Mouse (Mus musculus): ENCODE measurements around the gene Fkbpl. TPM values are rescaled to one million over a fixed set of nuclear protein-coding genes. Genes with fewer than 3 reads are reported as not detected.

Fkbpl gene
- 16.5 and 18.8 TPM in 2 replicates for polyA plus RNA-seq (2015; fragmentation: Nextera tagmentation; extraction: Ambion mirVana)

DNA sequence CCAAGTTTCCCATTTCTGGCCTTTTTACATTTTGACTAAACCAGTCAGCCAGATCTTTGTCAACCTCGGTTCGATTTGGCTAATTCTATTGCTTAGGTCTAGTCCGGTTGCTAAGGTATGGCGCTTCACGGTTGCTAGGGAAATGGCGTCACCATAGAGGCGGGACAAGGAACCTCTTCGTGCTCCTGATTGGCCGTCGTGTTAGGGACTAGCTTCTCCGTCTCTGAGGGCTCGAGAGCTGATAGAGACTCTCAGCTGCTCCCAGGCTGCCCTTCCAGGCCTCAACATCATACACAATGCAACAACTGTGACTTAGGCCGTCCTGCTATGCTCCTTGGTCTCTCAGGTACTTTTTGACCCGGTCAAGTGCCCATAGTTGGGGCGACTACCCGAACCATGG is at the start of gene Fkbpl:
Gene Fkbpl, plus strand, starts transcription at position 157 of the 400 bp plus-strand sequence.
- H3K9me3 ChIP-seq, result no peaks in the 10 kb centered on the region
- peaks cover 43% of the 10 kb centered on the region for H3K4me1 ChIP-seq
- ATAC-seq (ENCODE audit: low FRiP score, low read depth), result peak; percentile 80
- no peak within 1 kb of the TSS for H3K27ac ChIP-seq
- H3K4me2 ChIP-seq (replicated peaks), result peak within 1 kb of the TSS; percentile 81
- under 1% methylated on average over 16 of the region's 16 CpGs for WGBS
- H3K36me3 ChIP-seq, result peaks cover 13% of the 10 kb centered on the region
- no peaks in the 10 kb centered on the region for H3K27me3 ChIP-seq
- H3K4me3 ChIP-seq, result peak within 1 kb of the TSS; percentile 98
- peak within 1 kb of the TSS; percentile 79 for H3K9ac ChIP-seq

GRCm38 (mm10) chr17:34596098-34596497 is 48.5 kb upstream of the Fkbpl start:
- no peaks in the 10 kb centered on the region for H3K27me3 ChIP-seq
- H3K4me3 ChIP-seq, result no peak overlapping the region
- no peak overlapping the region for H3K4me2 ChIP-seq (replicated peaks)
- no peak overlapping the region for H3K27ac ChIP-seq
- WGBS, result 63% methylated on average over 8 of the region's 8 CpGs
- no peak overlapping the region; the same call in 1 of the 2 replicates for H3K9ac ChIP-seq
- H3K4me1 ChIP-seq, result peaks cover 54% of the 10 kb centered on the region
- H3K9me3 ChIP-seq, result no peaks in the 10 kb centered on the region
- ATAC-seq (ENCODE audit: low FRiP score, low read depth), result no peak
- peaks cover 43% of the 10 kb centered on the region for H3K36me3 ChIP-seq

GRCm38 (mm10) chr17:34597566-34598095 is 46.9 kb upstream of the Fkbpl start, which contains the start of gene Ager:
Gene Ager, plus strand, starts transcription at chr17:34597862.
- no peaks in the 10 kb centered on the region for H3K27me3 ChIP-seq
- 0 out of 2 replicates have a peak within 1 kb of the TSS, but pooled peaks have one; percentile 7 for H3K4me2 ChIP-seq (replicated peaks)
- no peak within 1 kb of the TSS for H3K4me3 ChIP-seq
- H3K4me1 ChIP-seq, result peaks cover 56% of the 10 kb centered on the region
- H3K36me3 ChIP-seq, result peaks cover 51% of the 10 kb centered on the region
- H3K27ac ChIP-seq, result no peak within 1 kb of the TSS
- H3K9me3 ChIP-seq, result no peaks in the 10 kb centered on the region
- no peak for ATAC-seq (ENCODE audit: low FRiP score, low read depth)
- H3K9ac ChIP-seq, result no peak within 1 kb of the TSS
- WGBS, result 22% methylated on average over 6 of the region's 6 CpGs

GRCm38 (mm10) chr17:34599891-34600290 is 44.7 kb upstream of the Fkbpl start:
- Histone ChIP-seq H3K27me3 (no peaks in the 10 kb centered on the region), H3K27ac (no peak overlapping the region), H3K4me1 (peaks cover 46% of the 10 kb centered on the region), H3K4me2 (replicated peaks) (no peak overlapping the region), H3K9me3 (no peaks in the 10 kb centered on the region), H3K9ac (peak overlapping the region; percentile 8; the same call in 1 of the 2 replicates), H3K36me3 (peaks cover 41% of the 10 kb centered on the region), H3K4me3 (no peak overlapping the region)
- WGBS, result 78% methylated on average over 9 of the region's 9 CpGs
- no peak for ATAC-seq (ENCODE audit: low FRiP score, low read depth)

GRCm38 (mm10) chr17:34601796-34602195 is 42.8 kb upstream of the Fkbpl start:
- no peak overlapping the region for H3K9ac ChIP-seq
- peak overlapping the region; percentile 87 for H3K4me2 ChIP-seq (replicated peaks)

GRCm38 (mm10) chr17:34603375-34604060 is 41.0 kb upstream of the Fkbpl start, which contains the start of gene Rnf5:
Gene Rnf5, minus strand, starts transcription at chr17:34603690.
- Histone ChIP-seq H3K9ac (peak within 1 kb of the TSS; percentile 80), H3K36me3 (peaks cover 31% of the 10 kb centered on the region), H3K4me1 (peaks cover 42% of the 10 kb centered on the region), H3K27me3 (no peaks in the 10 kb centered on the region), H3K4me2 (replicated peaks) (peak within 1 kb of the TSS; percentile 98), H3K27ac (peak within 1 kb of the TSS; percentile 87), H3K9me3 (no peaks in the 10 kb centered on the region), H3K4me3 (peak within 1 kb of the TSS; percentile 92)
- peak; percentile 94 for ATAC-seq (ENCODE audit: low FRiP score, low read depth)
- WGBS, result under 1% methylated on average over 30 of the region's 30 CpGs

More at GRCm38 (mm10) chr17:34601796-34602195, 42.8 kb upstream of the Fkbpl start:
- H3K27me3 ChIP-seq, result no peaks in the 10 kb centered on the region
- no peak overlapping the region for H3K27ac ChIP-seq
- H3K4me1 ChIP-seq, result peaks cover 38% of the 10 kb centered on the region
- H3K9me3 ChIP-seq, result no peaks in the 10 kb centered on the region
- no peak for ATAC-seq (ENCODE audit: low FRiP score, low read depth)
- H3K4me3 ChIP-seq, result peak overlapping the region; percentile 69; the same call in 1 of the 2 replicates
- H3K36me3 ChIP-seq, result peaks cover 22% of the 10 kb centered on the region
- WGBS, result 88% methylated on average over 12 of the region's 12 CpGs

GRCm38 (mm10) chr17:34604061-34604508 is 40.5 kb upstream of the Fkbpl start, which contains the start of gene Agpat1:
Gene Agpat1, plus strand, starts transcription at chr17:34604262.
- peak; percentile 88 for ATAC-seq (ENCODE audit: low FRiP score, low read depth)
- under 1% methylated on average over 33 of the region's 35 CpGs for WGBS
- H3K9me3 ChIP-seq, result no peaks in the 10 kb centered on the region
- peaks cover 31% of the 10 kb centered on the region for H3K36me3 ChIP-seq
- peak within 1 kb of the TSS; percentile 92 for H3K4me3 ChIP-seq
- H3K27me3 ChIP-seq, result no peaks in the 10 kb centered on the region
- H3K27ac ChIP-seq, result peak within 1 kb of the TSS; percentile 87
- H3K4me1 ChIP-seq, result peaks cover 46% of the 10 kb centered on the region
- peak within 1 kb of the TSS; percentile 98 for H3K4me2 ChIP-seq (replicated peaks)
- peak within 1 kb of the TSS; percentile 94 for H3K9ac ChIP-seq

GRCm38 (mm10) chr17:34604511-34605237 is 39.9 kb upstream of the Fkbpl start:
- 13% methylated on average over 24 of the region's 24 CpGs for WGBS
- ATAC-seq (ENCODE audit: low FRiP score, low read depth), result 0 out of 2 replicates have a peak, but pooled peaks have one; percentile 0

GRCm38 (mm10) chr17:34605609-34606008 is 39.0 kb upstream of the Fkbpl start:
- Histone ChIP-seq H3K27me3 (no peaks in the 10 kb centered on the region), H3K4me3 (peak overlapping the region; percentile 92), H3K9me3 (no peaks in the 10 kb centered on the region), H3K4me2 (replicated peaks) (peak overlapping the region; percentile 98), H3K9ac (peak overlapping the region; percentile 94), H3K36me3 (peaks cover 29% of the 10 kb centered on the region), H3K4me1 (peaks cover 46% of the 10 kb centered on the region), H3K27ac (peak overlapping the region; percentile 87)
- WGBS, result 0% methylated on average over 24 of the region's 30 CpGs
- peak; percentile 52 for ATAC-seq (ENCODE audit: low FRiP score, low read depth)

More at GRCm38 (mm10) chr17:34604511-34605237, 39.9 kb upstream of the Fkbpl start:
- H3K4me1 ChIP-seq, result peaks cover 46% of the 10 kb centered on the region
- peak overlapping the region; percentile 87 for H3K27ac ChIP-seq
- no peaks in the 10 kb centered on the region for H3K27me3 ChIP-seq
- H3K4me3 ChIP-seq, result peak overlapping the region; percentile 92
- peak overlapping the region; percentile 98 for H3K4me2 ChIP-seq (replicated peaks)
- H3K9ac ChIP-seq, result peak overlapping the region; percentile 94
- H3K36me3 ChIP-seq, result peaks cover 30% of the 10 kb centered on the region
- no peaks in the 10 kb centered on the region for H3K9me3 ChIP-seq

- peak overlapping the region; percentile 98 for H3K4me2 ChIP-seq (replicated peaks)
- no peak for ATAC-seq (ENCODE audit: low FRiP score, low read depth)
- peaks cover 46% of the 10 kb centered on the region for H3K4me1 ChIP-seq
- 15% methylated on average over 32 of the region's 32 CpGs for WGBS
- no peaks in the 10 kb centered on the region for H3K9me3 ChIP-seq
- H3K9ac ChIP-seq, result peak overlapping the region; percentile 94
- peaks cover 30% of the 10 kb centered on the region for H3K36me3 ChIP-seq
- H3K27ac ChIP-seq, result peak overlapping the region; percentile 87
- H3K27me3 ChIP-seq, result no peaks in the 10 kb centered on the region
- peak overlapping the region; percentile 92 for H3K4me3 ChIP-seq
Observed at GRCm38 (mm10) chr17:34606186-34607039, 38.2 kb upstream of the Fkbpl start.

GRCm38 (mm10) chr17:34607997-34608396 is 36.6 kb upstream of the Fkbpl start:
- no peak overlapping the region for H3K4me3 ChIP-seq
- peaks cover 37% of the 10 kb centered on the region for H3K4me1 ChIP-seq
- no peak for ATAC-seq (ENCODE audit: low FRiP score, low read depth)
- WGBS, result 77% methylated on average over 7 of the region's 7 CpGs
- H3K27ac ChIP-seq, result no peak overlapping the region
- H3K36me3 ChIP-seq, result peaks cover 40% of the 10 kb centered on the region
- H3K27me3 ChIP-seq, result no peaks in the 10 kb centered on the region
- no peak overlapping the region for H3K4me2 ChIP-seq (replicated peaks)
- H3K9ac ChIP-seq, result peak overlapping the region; percentile 36
- no peaks in the 10 kb centered on the region for H3K9me3 ChIP-seq
